Mouse (Mus musculus) common myeloid progenitor, adult 5-6 weeks (primary cell): ENCODE data around the gene Gcm2. TPM values are rescaled to one million over a fixed set of nuclear protein-coding genes. Genes with fewer than 3 reads are reported as not detected.

ENCODE experiments used
- ATAC-seq: replicated peaks from 2 replicates; pipeline ENCODE4 v1.8.0; 2016; ENCODE audit warnings: low read depth, mild to moderate bottlenecking, moderate TSS enrichment, inconsistent platforms; ENCODE audit not compliant: poor library complexity, severe bottlenecking
- total RNA-seq: library from RNA; stranded (forward); fragments of 200-1000, 187-1606 nt; gene quantifications from 2 replicates; pipeline ENCODE4 v1.2.3, GENCODE M21; 2017

Gcm2 gene
- total RNA-seq, result not detected in 2 replicates

- ATAC-seq, result no peak
Measured at GRCm38 (mm10) chr13:41110935-41111334, at the start of gene Gcm2. Gene Gcm2, minus strand, starts transcription at chr13:41111035.

- ATAC-seq, result no peak
Measured at GRCm38 (mm10) chr13:41158426-41158825, 47.6 kb upstream of the Gcm2 start.

- ATAC-seq, result no peak
Measured at GRCm38 (mm10) chr13:41153146-41153545, 42.3 kb upstream of the Gcm2 start.

- peak; percentile 54; the same call in 1 of the 2 replicates for ATAC-seq
Measured at GRCm38 (mm10) chr13:41146271-41146670, 35.4 kb upstream of the Gcm2 start.

- ATAC-seq, result no peak
Measured at GRCm38 (mm10) chr13:41145433-41145970, 34.7 kb upstream of the Gcm2 start.

GRCm38 (mm10) chr13:41134901-41135300 is 24.1 kb upstream of the Gcm2 start:
- peak; percentile 83 for ATAC-seq

- ATAC-seq, result no peak
Measured at GRCm38 (mm10) chr13:41129061-41129460, 18.2 kb upstream of the Gcm2 start.

GRCm38 (mm10) chr13:41128326-41128725 is 17.5 kb upstream of the Gcm2 start:
- peak; percentile 47 for ATAC-seq

GRCm38 (mm10) chr13:41123666-41124225 is 12.9 kb upstream of the Gcm2 start:
- no peak for ATAC-seq

- ATAC-seq, result 0 out of 2 replicates have a peak, but pooled peaks have one; percentile 39
Measured at GRCm38 (mm10) chr13:41119152-41119945, 8.5 kb upstream of the Gcm2 start.

- ATAC-seq, result no peak
Measured at GRCm38 (mm10) chr13:41113940-41114339, 3.1 kb upstream of the Gcm2 start, which contains the start of gene Sycp2l. Gene Sycp2l, plus strand, starts transcription at chr13:41114307.

- ATAC-seq, result no peak
Measured at GRCm38 (mm10) chr13:41105541-41105940, 5.3 kb downstream of the Gcm2 start.

GRCm38 (mm10) chr13:41103841-41104525 is 6.9 kb downstream of the Gcm2 start:
- no peak for ATAC-seq

GRCm38 (mm10) chr13:41100031-41100430 is 10.8 kb downstream of the Gcm2 start:
- ATAC-seq, result no peak

GRCm38 (mm10) chr13:41098325-41098724 is 12.5 kb downstream of the Gcm2 start:
- peak; percentile 69 for ATAC-seq

- peak; percentile 85 for ATAC-seq
Measured at GRCm38 (mm10) chr13:41097324-41098058, 13.3 kb downstream of the Gcm2 start.

- no peak for ATAC-seq
Measured at GRCm38 (mm10) chr13:41094160-41094559, 16.7 kb downstream of the Gcm2 start.

- ATAC-seq, result no peak
Measured at GRCm38 (mm10) chr13:41091271-41091670, 19.6 kb downstream of the Gcm2 start.

GRCm38 (mm10) chr13:41088746-41089145 is 22.1 kb downstream of the Gcm2 start:
- no peak for ATAC-seq

GRCm38 (mm10) chr13:41085140-41085539 is 25.7 kb downstream of the Gcm2 start:
- ATAC-seq, result no peak; the same call in 1 of the 2 replicates
